Mouse (Mus musculus) embryonic facial prominence, embryonic 15.5 days (tissue): ENCODE results near the gene Ccdc13. TPM values are rescaled to one million over a fixed set of nuclear protein-coding genes. Genes with fewer than 3 reads are reported as not detected.

ENCODE experiments used
- ATAC-seq: fragments of 200-750 bp; cut with Nextera tagmentation; 2 replicates; pipeline ENCODE4 v1.8.0; 2017; ENCODE audit warnings: low read depth, moderate TSS enrichment; ENCODE audit not compliant: insufficient number of reproducible peaks, low FRiP score, low TSS enrichment
- H3K27ac ChIP-seq: fragments of 300-500 bp; sonication (generic); replicated peaks from 2 replicates; pipeline ENCODE4 v1.5.1; 2015; ENCODE audit warnings: mild to moderate bottlenecking, inconsistent platforms
- H3K27me3 ChIP-seq: fragments of 300-500 bp; sonication (generic); 2 replicates; pipeline ENCODE4 v1.6.1; 2015; ENCODE audit warnings: inconsistent platforms
- H3K36me3 ChIP-seq: fragments of 300-500 bp; sonication (generic); 2 replicates; pipeline ENCODE4 v1.6.1; 2015; ENCODE audit warnings: mild to moderate bottlenecking, inconsistent platforms
- H3K4me1 ChIP-seq: fragments of 300-500 bp; sonication (generic); 2 replicates; pipeline ENCODE4 v1.6.1; 2015; ENCODE audit warnings: inconsistent platforms
- H3K4me2 ChIP-seq: fragments of 300-500 bp; sonication (generic); replicated peaks from 2 replicates; pipeline ENCODE4 v1.6.1; 2015; ENCODE audit warnings: mild to moderate bottlenecking, inconsistent platforms
- H3K4me3 ChIP-seq: fragments of 300-500 bp; sonication (generic); replicated peaks from 2 replicates; pipeline ENCODE4 v1.5.1; 2015; ENCODE audit warnings: mild to moderate bottlenecking, inconsistent platforms
- H3K9ac ChIP-seq: fragments of 300-500 bp; sonication (generic); 2 replicates; pipeline ENCODE4 v1.6.1; 2015; ENCODE audit warnings: inconsistent platforms
- H3K9me3 ChIP-seq: fragments of 300-500 bp; sonication (generic); replicated peaks from 2 replicates; pipeline ENCODE4 v1.6.1; 2016; ENCODE audit warnings: inconsistent platforms
- WGBS: fragments of 180-500 bp; shearing (Covaris S2); methylation state at CpG from one replicate; pipeline ENCODE4 v1.1.7; 2015; 5-methylcytosine and 5-hydroxymethylcytosine counted together
- polyA plus RNA-seq: library from polyadenylated mRNA; unstranded; fragments of >200 nt; fragmentation: Nextera tagmentation; extraction: Ambion mirVana; gene quantifications from 2 replicates; pipeline ENCODE4 v1.2.1, GENCODE M21; 2015

Gene Ccdc13
- polyA plus RNA-seq, 1 experiment from 2014 or later, result 3.1 TPM

GRCm38 (mm10) chr9:121822585-121822991 lies 16.7 kb downstream of the Ccdc13 start:
- 61% methylated on average over 6 of the region's 6 CpGs for whole genome bisulfite sequencing
- peak; percentile 72; the same call in 1 of the 2 replicates for ATAC-seq
- Histone ChIP-seq H3K9me3 (no peaks in the 10 kb centered on the region), H3K4me2 (no peak overlapping the region), H3K9ac (no peak overlapping the region), H3K4me1 (peaks cover 31% of the 10 kb centered on the region), H3K36me3 (no peaks in the 10 kb centered on the region), H3K27ac (peak overlapping the region; percentile 1), H3K27me3 (no peaks in the 10 kb centered on the region), H3K4me3 (no peak overlapping the region)

GRCm38 (mm10) chr9:121820765-121821164 lies 18.5 kb downstream of the Ccdc13 start:
- H3K4me3 ChIP-seq, result no peak overlapping the region
- no peak overlapping the region for H3K4me2 ChIP-seq
- ATAC-seq, result no peak
- no peaks in the 10 kb centered on the region for H3K36me3 ChIP-seq
- H3K9me3 ChIP-seq, result no peaks in the 10 kb centered on the region
- 68% methylated on average over 5 of the region's 5 CpGs for WGBS
- no peaks in the 10 kb centered on the region for H3K27me3 ChIP-seq
- no peak overlapping the region for H3K27ac ChIP-seq
- H3K4me1 ChIP-seq, result peaks cover 31% of the 10 kb centered on the region
- H3K9ac ChIP-seq, result no peak overlapping the region

- Histone ChIP-seq H3K4me3 (no peak overlapping the region), H3K4me2 (0 out of 2 replicates have a peak overlapping the region, but pooled peaks have one; percentile 15), H3K9me3 (no peaks in the 10 kb centered on the region), H3K27me3 (no peaks in the 10 kb centered on the region), H3K9ac (no peak overlapping the region), H3K4me1 (peaks cover 31% of the 10 kb centered on the region), H3K27ac (peak overlapping the region; percentile 85), H3K36me3 (no peaks in the 10 kb centered on the region)
- 39% methylated on average over 7 of the region's 7 CpGs for WGBS
- ATAC-seq, result no peak
These were observed 19.3 kb downstream of the Ccdc13 start for GRCm38 (mm10) chr9:121819771-121820471.

- H3K9ac ChIP-seq, result no peak overlapping the region
- H3K36me3 ChIP-seq, result no peaks in the 10 kb centered on the region
- 44% methylated on average over 9 of the region's 9 CpGs for WGBS
- no peaks in the 10 kb centered on the region for H3K27me3 ChIP-seq
- H3K27ac ChIP-seq, result peak overlapping the region; percentile 85
- peaks cover 31% of the 10 kb centered on the region for H3K4me1 ChIP-seq
- H3K9me3 ChIP-seq, result no peaks in the 10 kb centered on the region
- H3K4me2 ChIP-seq, result 0 out of 2 replicates have a peak overlapping the region, but pooled peaks have one; percentile 15
- peak; percentile 70 for ATAC-seq
- H3K4me3 ChIP-seq, result no peak overlapping the region
These were observed 20.0 kb downstream of the Ccdc13 start for GRCm38 (mm10) chr9:121819073-121819770.

- H3K4me1 ChIP-seq, result peaks cover 14% of the 10 kb centered on the region
- WGBS, result 64% methylated on average over 6 of the region's 6 CpGs
- H3K27me3 ChIP-seq, result no peaks in the 10 kb centered on the region; the same call in 1 of the 2 replicates
- ATAC-seq, result no peak
- no peak overlapping the region for H3K27ac ChIP-seq
- no peak overlapping the region for H3K9ac ChIP-seq
- H3K9me3 ChIP-seq, result no peaks in the 10 kb centered on the region
- no peak overlapping the region for H3K4me2 ChIP-seq
- H3K4me3 ChIP-seq, result no peak overlapping the region
- H3K36me3 ChIP-seq, result no peaks in the 10 kb centered on the region
These were observed 24.1 kb downstream of the Ccdc13 start for GRCm38 (mm10) chr9:121815183-121815582.

- no peak for ATAC-seq
- no peak overlapping the region for H3K27ac ChIP-seq
These were observed 29.0 kb downstream of the Ccdc13 start for GRCm38 (mm10) chr9:121810081-121810821.

GRCm38 (mm10) chr9:121808511-121808910 lies 30.8 kb downstream of the Ccdc13 start:
- H3K4me2 ChIP-seq, result no peak overlapping the region
- H3K36me3 ChIP-seq, result no peaks in the 10 kb centered on the region
- no peak overlapping the region for H3K9ac ChIP-seq
- H3K9me3 ChIP-seq, result no peaks in the 10 kb centered on the region
- no peak overlapping the region for H3K4me3 ChIP-seq
- H3K27me3 ChIP-seq, result no peaks in the 10 kb centered on the region; the same call in 1 of the 2 replicates
- H3K27ac ChIP-seq, result no peak overlapping the region
- no peak for ATAC-seq
- H3K4me1 ChIP-seq, result peaks cover 8% of the 10 kb centered on the region
- WGBS, result 54% methylated on average over 3 of the region's 3 CpGs

More at GRCm38 (mm10) chr9:121810081-121810821, 29.0 kb downstream of the Ccdc13 start:
- H3K4me3 ChIP-seq, result no peak overlapping the region
- H3K36me3 ChIP-seq, result no peaks in the 10 kb centered on the region
- H3K4me1 ChIP-seq, result peaks cover 8% of the 10 kb centered on the region
- H3K9ac ChIP-seq, result no peak overlapping the region
- no peaks in the 10 kb centered on the region for H3K9me3 ChIP-seq
- no peak overlapping the region for H3K4me2 ChIP-seq
- H3K27me3 ChIP-seq, result no peaks in the 10 kb centered on the region; the same call in 1 of the 2 replicates
- 29% methylated on average over 15 of the region's 15 CpGs for WGBS

GRCm38 (mm10) chr9:121807947-121808346 lies 31.3 kb downstream of the Ccdc13 start:
- Histone ChIP-seq H3K4me2 (no peak overlapping the region), H3K4me3 (no peak overlapping the region), H3K9me3 (no peaks in the 10 kb centered on the region), H3K27ac (no peak overlapping the region), H3K27me3 (no peaks in the 10 kb centered on the region; the same call in 1 of the 2 replicates), H3K9ac (no peak overlapping the region), H3K4me1 (peaks cover 8% of the 10 kb centered on the region), H3K36me3 (no peaks in the 10 kb centered on the region)
- WGBS, result 44% methylated on average over 7 of the region's 7 CpGs
- no peak for ATAC-seq

- Histone ChIP-seq H3K36me3 (no peaks in the 10 kb centered on the region), H3K4me1 (peaks cover 8% of the 10 kb centered on the region), H3K27ac (no peak overlapping the region), H3K4me2 (no peak overlapping the region), H3K4me3 (no peak overlapping the region), H3K9me3 (no peaks in the 10 kb centered on the region), H3K9ac (no peak overlapping the region), H3K27me3 (no peaks in the 10 kb centered on the region; the same call in 1 of the 2 replicates)
- ATAC-seq, result no peak
- WGBS, result 5% methylated on average over 1 of the region's 1 CpGs
These were observed 31.7 kb downstream of the Ccdc13 start for GRCm38 (mm10) chr9:121807546-121807945.

- no peaks in the 10 kb centered on the region for H3K36me3 ChIP-seq
- no peak for ATAC-seq
- 59% methylated on average over 7 of the region's 7 CpGs for WGBS
- peaks cover 10% of the 10 kb centered on the region for H3K4me1 ChIP-seq
- no peak overlapping the region for H3K27ac ChIP-seq
- no peak overlapping the region for H3K4me3 ChIP-seq
- no peaks in the 10 kb centered on the region for H3K27me3 ChIP-seq
- no peaks in the 10 kb centered on the region for H3K9me3 ChIP-seq
- H3K4me2 ChIP-seq, result no peak overlapping the region
- no peak overlapping the region for H3K9ac ChIP-seq
These were observed 36.5 kb downstream of the Ccdc13 start for GRCm38 (mm10) chr9:121802747-121803146.
